Mouse (Mus musculus): Measurements from ENCODE around the gene Cct4. TPM values are rescaled to one million over a fixed set of nuclear protein-coding genes. Genes with fewer than 3 reads are reported as not detected.
A peak's percentile ranks its signal among the peaks of the same experiment; 100 is the strongest.

Cct4 gene
- total and polyA plus RNA-seq, 3 experiments, result 482 to 874 (median 569) TPM

- dilution Hi-C loops (cut with MboI; ENCODE audit: extremely low pct_ligation_motif_present, extremely low pct_unique_long_range_greater_than_20kb, low sequenced_read_pairs) (no loop called here), in situ Hi-C loops (cut with MboI; ENCODE audit: low pct_ligation_motif_present, low pct_unique_long_range_greater_than_20kb, low sequenced_read_pairs) (no loop called here)
- Histone ChIP-seq H3K4me2 (ENCODE audit: insufficient read depth, low read depth, poor library complexity, severe bottlenecking) (no peak overlapping the region), H3K9ac (ENCODE audit: insufficient read depth, low read depth) (no peak overlapping the region), H3K27me3 (replicated peaks) (no peaks in the 10 kb centered on the region), H3K4me1 (ENCODE audit: control insufficient read depth in 1 of 2, insufficient read depth in 2 of 2) (peaks cover 13 to 53% of the 10 kb centered on the region in 2 experiments), H3K9me3 (replicated peaks; ENCODE audit: low read length) (no peaks in the 10 kb centered on the region), H3K4me3 (replicated peaks in 1 of 3; ENCODE audit: low read depth in 2 of 3, low read length in 2 of 3, poor library complexity in 1 of 3) (no peak overlapping the region), H3K36me3 (replicated peaks in 1 of 2; ENCODE audit: control insufficient read depth in 1 of 2, insufficient read depth in 1 of 2, low read length in 1 of 2) (peaks cover 0 to 9% of the 10 kb centered on the region in 2 experiments), H3K79me2 (replicated peaks; ENCODE audit: control insufficient read depth, extremely low read depth, insufficient read depth, poor library complexity, severe bottlenecking) (no peaks in the 10 kb centered on the region), H3K27ac (ENCODE audit: insufficient read depth, low read depth) (no peak overlapping the region)
- no peak for DNase-seq (ENCODE audit: extremely low read depth)
- TF ChIP-seq TCF12 (IDR thresholded peaks at IDR 0.05; ENCODE audit: low read depth, low read length), result no peak
- TF ChIP-seq SIN3A (IDR thresholded peaks at IDR 0.05; ENCODE audit: low read length), result no peak
- TF ChIP-seq MAFK (IDR thresholded peaks at IDR 0.05; ENCODE audit: insufficient replicate concordance, low read length), result no peak
- no peak for TF ChIP-seq CHD1 (IDR thresholded peaks at IDR 0.05; ENCODE audit: low read depth, low read length)
- no peak for TF ChIP-seq PAX5 (IDR thresholded peaks at IDR 0.05; ENCODE audit: low read length)
- TF ChIP-seq IRF4 (IDR thresholded peaks at IDR 0.05; ENCODE audit: low read depth, low read length), result no peak
- no peak for TF ChIP-seq MAX (IDR thresholded peaks at IDR 0.05; ENCODE audit: low read length)
- no peak for TF ChIP-seq POLR2A (IDR thresholded peaks at IDR 0.05; ENCODE audit: low read depth, low read length)
- no peak for TF ChIP-seq ZNF384 (IDR thresholded peaks at IDR 0.05; ENCODE audit: low read depth, low read length)
- TF ChIP-seq TBP (conservative IDR thresholded peaks at IDR 0.05; ENCODE audit: low read depth, low read length), result no peak
- TF ChIP-seq ETS1 (conservative IDR thresholded peaks at IDR 0.05; ENCODE audit: low read depth, low read length), result no peak
- TF ChIP-seq JUND (conservative IDR thresholded peaks at IDR 0.05; ENCODE audit: low read depth, low read length), result no peak
- TF ChIP-seq MEF2A (IDR thresholded peaks at IDR 0.05; ENCODE audit: borderline replicate concordance, low read depth, low read length), result no peak
- no peak for TF ChIP-seq CHD2 (IDR thresholded peaks at IDR 0.05; ENCODE audit: low read length)
- TF ChIP-seq RAD21 (IDR thresholded peaks at IDR 0.05; ENCODE audit: low read depth, low read length), result no peak
These were observed 41.2 kb upstream of the Cct4 start for GRCm38 (mm10) chr11:22949101-22949500.

DNA sequence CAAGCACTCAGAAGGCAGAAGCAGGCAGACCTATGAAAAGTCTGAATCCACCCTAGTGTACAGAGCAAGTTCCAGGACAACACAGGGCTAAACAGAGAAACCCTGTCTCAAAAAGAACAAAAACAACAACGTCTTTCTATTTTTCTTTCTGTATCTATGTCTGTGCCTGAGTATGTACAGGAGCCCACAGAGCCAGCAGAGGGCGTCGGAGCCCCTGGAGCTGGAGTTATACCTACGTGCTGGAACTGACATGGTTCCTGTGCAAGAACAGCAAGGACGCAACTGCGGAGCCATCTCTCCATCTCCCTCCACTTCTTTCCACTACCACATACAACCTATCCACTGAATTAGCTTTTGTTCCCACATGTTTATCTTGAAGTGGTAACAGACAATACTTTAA lies 40.2 kb upstream of the Cct4 start:
- H3K9ac ChIP-seq (ENCODE audit: insufficient read depth, low read depth), result no peak overlapping the region
- no peak overlapping the region for H3K27ac ChIP-seq (ENCODE audit: insufficient read depth, low read depth)
- in situ Hi-C loops (cut with MboI; ENCODE audit: low pct_ligation_motif_present, low pct_unique_long_range_greater_than_20kb, low sequenced_read_pairs), result loop anchor here (5.0 to 10.0 kb wide), 2 partner anchors 258 to 725 kb away; no protein-coding TSS in a partner anchor
- no peak for TF ChIP-seq RCOR1 (conservative IDR thresholded peaks at IDR 0.05; ENCODE audit: low read depth, low read length)
- TF ChIP-seq CTCF (conservative IDR thresholded peaks at IDR 0.05 in 1 of 2, IDR thresholded peaks at IDR 0.05 in 1 of 2; ENCODE audit: low read depth in 2 of 2, low read length in 2 of 2), result peak in 1 of 2 experiments; percentile 58; a peak in 3 of 4 replicates
- TF ChIP-seq MYC (IDR thresholded peaks at IDR 0.05; ENCODE audit: low read depth, low read length), result no peak
- TF ChIP-seq RAD21 (IDR thresholded peaks at IDR 0.05; ENCODE audit: low read depth, low read length), result peak; percentile 21
- TF ChIP-seq SMC3 (IDR thresholded peaks at IDR 0.05; ENCODE audit: low read depth, low read length), result peak; percentile 50
- H3K4me2 ChIP-seq (ENCODE audit: insufficient read depth, low read depth, poor library complexity, severe bottlenecking), result no peak overlapping the region
- no peaks in the 10 kb centered on the region for H3K27me3 ChIP-seq (replicated peaks)
- no peak for DNase-seq (ENCODE audit: extremely low read depth)
- H3K9me3 ChIP-seq (replicated peaks; ENCODE audit: low read length), result no peaks in the 10 kb centered on the region
- no peak overlapping the region for H3K4me3 ChIP-seq (replicated peaks in 1 of 3; ENCODE audit: low read depth in 2 of 3, low read length in 2 of 3, poor library complexity in 1 of 3)
- peaks cover 0 to 10% of the 10 kb centered on the region in 2 experiments for H3K36me3 ChIP-seq (replicated peaks in 1 of 2; ENCODE audit: control insufficient read depth in 1 of 2, insufficient read depth in 1 of 2, low read length in 1 of 2)
- dilution Hi-C loops (cut with MboI; ENCODE audit: extremely low pct_ligation_motif_present, extremely low pct_unique_long_range_greater_than_20kb, low sequenced_read_pairs), result no loop called here
- H3K4me1 ChIP-seq (ENCODE audit: control insufficient read depth in 1 of 2, insufficient read depth in 2 of 2), result peaks cover 13 to 55% of the 10 kb centered on the region in 2 experiments
- 0 out of 2 replicates have a peak, but pooled peaks cover under 1% of the 10 kb centered on the region for H3K79me2 ChIP-seq (replicated peaks; ENCODE audit: control insufficient read depth, extremely low read depth, insufficient read depth, poor library complexity, severe bottlenecking)
